Mouse (Mus musculus) cerebellum, adult 2 months (tissue): ENCODE measurements around the gene Ryr2.

Source experiments
- CTCF ChIP-seq: fragments of 200-500 bp; IDR thresholded peaks from 2 replicates; pipeline ENCODE4 v1.5.1; 2011; ENCODE audit warnings: low read depth, mild to moderate bottlenecking, control low read depth, low read length, moderate library complexity, borderline replicate concordance; ENCODE audit not compliant: insufficient read depth
- POLR2A ChIP-seq: fragments of 200-500 bp; IDR thresholded peaks from 2 replicates; pipeline ENCODE4 v1.6.1; 2011; ENCODE audit warnings: low read length, control low read depth, borderline replicate concordance; ENCODE audit not compliant: insufficient read depth

DNA sequence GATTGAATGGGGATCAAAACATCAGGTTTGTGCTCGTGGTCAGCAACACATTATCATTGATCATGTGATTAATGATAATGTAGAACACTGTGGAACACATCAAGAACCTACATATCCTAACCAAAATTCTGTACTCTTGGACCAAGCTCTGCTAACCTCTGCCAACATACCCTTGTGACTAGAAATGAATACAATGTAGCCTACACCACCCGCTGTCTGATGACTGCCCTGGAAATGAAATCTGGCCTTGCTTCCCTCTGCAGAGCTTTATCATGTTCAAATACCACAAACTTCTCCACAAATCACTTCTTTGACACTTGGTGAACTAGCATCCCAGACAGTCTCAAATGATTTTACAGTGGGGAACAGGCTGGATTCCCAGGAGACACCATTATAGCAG, 128.4 kb downstream of the Ryr2 start:
- TF ChIP-seq CTCF (no peak), POLR2A (no peak)
